Mouse (Mus musculus) megakaryocyte, embryonic 14.5 days (primary cell): ENCODE results near the gene 2900026A02Rik. TPM values are rescaled to one million over a fixed set of nuclear protein-coding genes. Genes with fewer than 3 reads are reported as not detected.

Experiments
- H3K27me3 ChIP-seq: replicated peaks from 2 replicates; pipeline ENCODE3; 2012; ENCODE audit warnings: inconsistent platforms
- H3K36me3 ChIP-seq: replicated peaks from 2 replicates; pipeline ENCODE3; 2012; ENCODE audit warnings: low read length, inconsistent platforms, mixed read lengths
- H3K4me1 ChIP-seq: 2 replicates; pipeline ENCODE4 v1.6.1; 2012; ENCODE audit warnings: inconsistent platforms
- H3K4me3 ChIP-seq: replicated peaks from 2 replicates; pipeline ENCODE3; 2012; ENCODE audit warnings: moderate library complexity, mild to moderate bottlenecking, inconsistent platforms
- H3K9me3 ChIP-seq: 2 replicates; pipeline ENCODE4 v1.6.1; 2012; ENCODE audit warnings: inconsistent platforms
- FLI1 ChIP-seq: IDR thresholded peaks from 2 replicates; pipeline ENCODE4 v1.6.1; 2012; ENCODE audit warnings: low read length, inconsistent platforms, mixed read lengths
- GATA1 ChIP-seq: IDR thresholded peaks from 3 replicates; pipeline ENCODE4 v1.6.1; 2012; ENCODE audit warnings: mixed read lengths, low read length, inconsistent platforms, borderline replicate concordance
- polyA plus RNA-seq: library from polyadenylated mRNA; stranded (reverse); fragments of >175 nt; gene quantifications from 2 replicates; pipeline ENCODE4 v1.2.3, GENCODE M21; 2012; ENCODE audit warnings: low replicate concordance; ENCODE audit not compliant: insufficient read depth

2900026A02Rik gene
- polyA plus RNA-seq, 1 experiment = 1.7 TPM

DNA sequence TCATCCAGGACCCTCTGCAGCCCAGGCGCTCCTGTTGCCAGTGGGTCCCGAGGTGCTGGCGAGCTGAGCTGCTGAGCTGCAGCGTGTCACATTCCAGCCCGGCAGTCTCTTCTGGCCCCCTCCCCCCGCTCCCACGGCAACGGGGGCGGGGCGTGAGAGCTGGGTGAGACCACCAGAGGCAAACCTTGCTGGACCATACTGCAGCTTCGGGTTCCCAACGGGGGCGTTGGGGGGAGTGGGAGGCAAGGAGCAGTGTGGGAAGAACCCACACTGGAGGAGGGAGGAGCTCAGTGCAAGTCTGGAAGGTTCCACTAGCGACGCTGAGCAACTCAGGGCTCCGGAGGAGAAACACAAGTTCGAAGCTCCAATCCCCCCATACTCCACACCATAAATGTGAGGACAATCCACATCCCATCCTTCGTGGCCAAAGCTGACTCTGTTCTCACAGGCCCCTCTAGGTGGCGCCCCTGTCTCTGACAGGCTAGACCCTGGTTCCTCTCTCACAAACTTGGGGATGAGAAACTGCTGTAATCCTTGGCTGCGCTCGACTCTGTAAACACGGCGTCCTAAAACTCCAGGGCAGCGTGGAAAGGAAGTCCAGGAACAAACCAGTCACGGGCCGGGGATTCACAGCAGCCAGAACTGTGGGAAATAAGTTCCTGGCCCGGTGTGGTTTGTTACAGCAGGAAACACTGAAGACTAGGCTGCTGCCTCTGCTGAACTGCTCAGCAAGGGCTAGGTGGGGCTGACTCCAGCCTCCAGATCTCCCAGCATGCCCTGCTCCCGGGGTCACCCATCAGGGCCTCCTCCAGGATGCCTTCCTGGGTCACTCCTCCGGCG is 41.0 kb downstream of the 2900026A02Rik start:
- no peak for TF ChIP-seq GATA1
- TF ChIP-seq FLI1 = no peak
- peak overlapping the region; percentile 85 for H3K4me3 ChIP-seq

DNA sequence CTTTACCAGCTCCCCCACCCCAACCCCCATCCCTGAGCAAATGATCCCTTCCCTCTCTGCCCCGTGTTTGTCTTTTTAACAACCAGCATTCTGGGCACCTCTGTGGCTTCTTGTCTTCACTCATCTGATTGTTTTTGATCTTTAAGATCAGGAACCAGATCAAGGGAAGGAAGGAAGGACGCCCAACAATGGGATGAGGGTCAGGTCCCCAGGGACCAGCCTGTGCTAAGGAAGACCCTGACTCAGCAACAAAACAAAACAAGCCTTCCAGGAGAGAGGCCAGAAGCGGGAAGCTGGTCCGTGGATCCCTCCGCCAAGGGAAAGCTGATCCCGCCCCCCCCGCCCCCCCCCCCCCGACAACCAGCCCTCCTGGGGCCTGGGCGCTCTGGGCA is 41.6 kb downstream of the 2900026A02Rik start:
- no peak for TF ChIP-seq GATA1
- no peak for TF ChIP-seq FLI1
- no peaks in the 10 kb centered on the region for H3K36me3 ChIP-seq
- peaks cover 21% of the 10 kb centered on the region for H3K4me1 ChIP-seq
- H3K27me3 ChIP-seq = peaks cover 77% of the 10 kb centered on the region
- H3K4me3 ChIP-seq = no peak overlapping the region
- no peaks in the 10 kb centered on the region for H3K9me3 ChIP-seq

More for the DNA sequence above, 41.0 kb downstream of the 2900026A02Rik start:
- Histone ChIP-seq H3K36me3 (no peaks in the 10 kb centered on the region), H3K9me3 (no peaks in the 10 kb centered on the region), H3K4me1 (peaks cover 19% of the 10 kb centered on the region), H3K27me3 (peaks cover 74% of the 10 kb centered on the region)

DNA sequence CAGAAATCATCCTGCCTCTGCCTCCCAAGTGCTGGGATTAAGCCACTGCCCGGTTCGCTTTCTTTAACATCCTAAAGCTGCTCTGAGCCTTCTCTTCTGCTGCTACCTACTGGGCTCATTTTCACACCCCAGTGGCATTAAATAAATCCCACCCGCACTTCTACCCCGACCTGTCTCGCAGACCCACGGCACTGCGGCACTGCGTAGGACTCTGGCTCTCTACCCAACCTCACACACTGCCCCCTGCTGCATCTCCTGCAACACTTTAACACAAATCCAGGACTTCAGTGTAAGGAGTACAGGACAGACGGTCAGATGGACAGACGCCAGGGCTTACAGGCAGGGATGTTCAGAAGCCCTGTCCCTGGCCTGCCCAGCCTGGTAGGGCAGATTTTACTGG is 45.1 kb downstream of the 2900026A02Rik start:
- Histone ChIP-seq H3K36me3 (no peaks in the 10 kb centered on the region), H3K4me3 (no peak overlapping the region), H3K4me1 (peaks cover 18% of the 10 kb centered on the region), H3K27me3 (peaks cover 78% of the 10 kb centered on the region), H3K9me3 (no peaks in the 10 kb centered on the region)
- no peak for TF ChIP-seq FLI1
- TF ChIP-seq GATA1 = no peak

DNA sequence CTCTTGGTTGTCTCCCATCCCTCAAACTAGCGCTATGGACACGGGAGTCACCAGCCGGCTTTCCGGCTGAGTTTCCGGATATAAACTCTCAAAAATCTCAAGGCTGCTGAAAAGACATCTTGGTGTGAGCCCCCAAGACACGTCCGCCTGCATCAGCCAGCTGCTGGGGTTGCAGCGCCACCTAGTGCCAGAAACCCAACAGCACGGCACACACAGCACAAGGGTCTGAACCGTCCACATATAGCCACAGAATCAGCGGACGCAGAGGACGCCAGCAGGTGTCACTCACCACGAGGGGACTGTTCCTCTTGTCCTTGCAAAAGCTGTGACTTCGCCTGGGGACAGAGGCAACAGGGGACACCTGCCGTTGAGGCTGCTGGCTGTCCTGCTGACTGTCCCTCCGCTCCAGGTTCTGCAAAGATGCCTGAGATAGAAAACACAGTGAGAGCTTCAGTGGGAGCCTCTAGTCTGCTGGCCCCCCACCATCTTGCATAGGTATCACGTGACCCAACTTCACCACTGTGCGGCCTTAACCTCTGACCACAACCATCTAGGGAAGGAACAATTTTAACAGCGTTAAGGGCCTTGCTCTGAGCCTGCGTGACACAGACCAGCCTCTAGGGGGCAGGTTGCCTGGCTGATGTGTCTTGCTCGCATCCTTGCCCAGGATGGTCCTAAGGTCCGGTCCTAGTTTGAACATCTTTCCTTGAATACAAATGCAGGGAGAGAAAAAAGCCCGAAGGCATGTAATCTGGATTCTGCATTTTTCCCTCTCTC is 45.9 kb downstream of the 2900026A02Rik start:
- peak overlapping the region; percentile 10 for H3K4me3 ChIP-seq
- TF ChIP-seq GATA1 (no peak), FLI1 (no peak)

DNA sequence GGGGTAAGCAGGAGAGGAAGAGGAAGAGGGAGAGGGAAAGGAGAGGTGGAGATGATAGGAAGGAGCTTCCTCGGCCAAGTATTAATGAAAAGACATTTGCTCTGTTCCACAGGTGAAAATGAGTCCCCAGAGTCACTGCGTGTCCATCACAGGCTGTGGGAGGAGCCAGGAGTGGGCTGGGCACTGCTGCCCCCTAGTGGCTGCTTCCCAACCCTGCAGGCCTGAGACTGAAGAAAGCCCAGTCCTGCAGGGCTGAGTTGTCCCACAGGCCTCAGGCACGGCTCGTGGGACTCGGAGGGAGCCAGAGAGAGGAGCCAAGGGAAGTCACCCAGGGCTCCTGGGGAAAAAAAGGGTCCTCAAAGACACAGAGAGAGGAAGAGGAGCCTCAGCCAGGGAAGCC is 47.7 kb downstream of the 2900026A02Rik start:
- Histone ChIP-seq H3K27me3 (peaks cover 89% of the 10 kb centered on the region), H3K36me3 (no peaks in the 10 kb centered on the region), H3K4me3 (no peak overlapping the region), H3K9me3 (peaks cover 11% of the 10 kb centered on the region), H3K4me1 (peaks cover 5% of the 10 kb centered on the region; the same call in 1 of the 2 replicates)
- no peak for TF ChIP-seq FLI1
- TF ChIP-seq GATA1 = no peak

More for the DNA sequence above, 45.9 kb downstream of the 2900026A02Rik start:
- Histone ChIP-seq H3K36me3 (no peaks in the 10 kb centered on the region), H3K9me3 (peaks cover 4% of the 10 kb centered on the region), H3K27me3 (peaks cover 85% of the 10 kb centered on the region), H3K4me1 (peaks cover 10% of the 10 kb centered on the region)

DNA sequence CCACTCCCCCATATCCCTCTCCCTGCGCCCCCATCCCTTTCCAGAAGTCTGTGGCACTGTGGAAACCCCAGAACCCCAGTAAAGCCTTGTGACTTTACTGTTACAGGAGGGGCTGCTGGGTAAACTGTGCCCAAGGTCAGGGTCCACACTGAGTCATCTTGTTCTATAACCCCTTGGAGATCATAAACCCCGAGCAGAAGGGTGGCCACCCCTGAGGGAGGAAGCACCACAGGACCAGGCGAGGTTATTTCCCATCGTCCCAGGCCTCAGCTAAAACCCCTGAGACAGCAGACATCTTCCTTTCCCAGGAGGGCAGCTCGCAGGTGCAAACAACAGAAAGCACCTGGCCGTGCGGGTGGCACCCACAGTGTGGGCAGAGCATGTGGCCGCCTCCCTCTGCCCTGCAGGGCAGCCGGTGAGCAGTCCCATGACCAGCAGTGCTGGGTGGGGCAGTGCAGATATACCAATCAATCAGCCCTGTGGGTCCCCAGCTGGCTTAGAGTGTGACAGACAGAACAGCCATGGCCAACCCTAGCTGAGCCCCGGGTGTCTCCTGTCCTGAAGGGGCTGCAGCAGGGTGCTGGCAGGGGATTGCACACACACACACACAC is 49.0 kb downstream of the 2900026A02Rik start:
- H3K36me3 ChIP-seq = no peaks in the 10 kb centered on the region
- peaks cover 10% of the 10 kb centered on the region for H3K4me1 ChIP-seq
- peaks cover 14% of the 10 kb centered on the region for H3K9me3 ChIP-seq
- H3K27me3 ChIP-seq = peaks cover 88% of the 10 kb centered on the region
- no peak overlapping the region for H3K4me3 ChIP-seq
- TF ChIP-seq FLI1 (no peak), GATA1 (no peak)

DNA sequence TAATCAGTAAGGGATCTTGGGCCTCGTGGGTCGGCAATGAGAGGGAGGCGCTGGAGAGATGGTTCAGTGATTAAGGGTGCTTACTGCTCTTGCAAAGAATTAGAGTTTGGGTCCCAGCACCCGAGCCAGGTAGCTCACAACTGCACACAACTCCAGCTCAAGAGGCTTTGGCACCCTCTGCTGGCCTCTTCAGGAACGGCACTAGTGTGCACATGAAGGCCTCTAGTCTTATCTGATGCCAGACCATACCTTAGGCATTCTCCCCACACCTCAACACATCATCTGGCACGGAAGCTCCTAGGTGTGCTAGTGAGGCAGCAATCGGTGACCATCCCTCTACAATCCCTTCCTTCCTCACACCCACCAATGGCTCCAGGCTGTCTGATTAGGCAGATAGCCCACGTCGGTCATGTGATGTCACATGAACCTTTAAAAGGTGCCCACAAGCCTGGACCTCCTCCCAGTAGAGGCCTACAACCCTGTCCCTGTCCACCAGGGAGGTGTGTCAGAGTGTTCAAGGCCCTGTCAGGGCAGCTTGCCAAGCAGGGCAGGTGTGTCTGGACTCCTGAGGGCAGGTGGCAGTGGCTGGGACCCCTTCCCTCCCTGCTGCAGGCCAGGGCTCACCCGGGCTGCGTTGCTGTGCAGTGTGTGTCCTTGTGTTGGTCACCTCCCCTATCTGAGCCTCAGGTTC is 50.8 kb downstream of the 2900026A02Rik start:
- Histone ChIP-seq H3K4me3 (no peak overlapping the region), H3K4me1 (peaks cover 27% of the 10 kb centered on the region), H3K36me3 (no peaks in the 10 kb centered on the region), H3K27me3 (peaks cover 87% of the 10 kb centered on the region), H3K9me3 (peaks cover 14% of the 10 kb centered on the region)
- no peak for TF ChIP-seq FLI1
- TF ChIP-seq GATA1 = peak; percentile 38; the same call in 1 of the 3 replicates

DNA sequence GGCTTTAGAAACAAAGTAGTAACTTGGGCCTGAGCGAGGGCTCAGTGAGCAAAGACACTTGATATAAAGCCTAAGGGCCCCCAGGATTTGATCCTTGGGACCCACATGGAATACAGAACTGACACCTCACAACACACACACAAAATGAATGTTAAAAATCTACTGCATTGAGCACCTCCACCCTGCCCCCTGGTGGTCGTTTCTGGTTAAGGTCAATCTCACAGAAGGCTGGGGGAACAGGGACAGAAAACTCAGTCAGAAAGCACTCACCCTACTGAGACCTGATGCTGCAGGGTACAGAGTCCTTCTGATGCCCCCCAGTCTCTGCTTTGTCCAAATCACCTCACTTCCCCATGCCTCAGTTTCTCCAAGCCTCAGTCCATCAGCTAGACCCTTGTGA is 53.3 kb downstream of the 2900026A02Rik start:
- peaks cover 14% of the 10 kb centered on the region for H3K9me3 ChIP-seq
- H3K4me3 ChIP-seq = no peak overlapping the region
- H3K36me3 ChIP-seq = no peaks in the 10 kb centered on the region
- peaks cover 45% of the 10 kb centered on the region for H3K4me1 ChIP-seq
- H3K27me3 ChIP-seq = peaks cover 80% of the 10 kb centered on the region
- TF ChIP-seq GATA1 = no peak
- TF ChIP-seq FLI1 = no peak

DNA sequence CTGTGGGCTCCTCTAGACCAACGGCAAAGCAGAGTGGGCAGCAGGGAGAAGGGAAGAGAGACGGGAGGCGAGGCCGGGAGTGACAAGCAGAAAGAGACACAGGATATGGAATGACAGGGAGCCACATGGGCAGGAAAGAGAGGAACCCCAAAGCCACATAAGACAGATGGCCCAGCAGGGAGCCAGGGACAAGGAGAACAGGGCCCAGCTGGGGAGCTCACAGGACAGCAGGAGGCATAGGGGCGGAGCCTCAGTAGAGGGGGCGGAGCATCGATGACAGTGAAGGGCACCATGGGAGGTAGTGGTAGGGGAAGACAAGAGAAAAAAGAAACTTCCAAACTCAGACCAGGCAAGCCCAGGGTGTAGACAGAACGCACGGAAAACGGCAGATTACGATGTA is 55.6 kb downstream of the 2900026A02Rik start:
- peak overlapping the region; percentile 88 for H3K4me3 ChIP-seq

More for the DNA sequence above, 55.6 kb downstream of the 2900026A02Rik start:
- H3K27me3 ChIP-seq = peaks cover 84% of the 10 kb centered on the region
- no peak for TF ChIP-seq FLI1
- no peak for TF ChIP-seq GATA1
- H3K4me1 ChIP-seq = peaks cover 53% of the 10 kb centered on the region
- peaks cover 14% of the 10 kb centered on the region for H3K9me3 ChIP-seq
- H3K36me3 ChIP-seq = no peaks in the 10 kb centered on the region
